Mouse (Mus musculus) G1E (cell line): ENCODE data around the gene Kcnk1.

Experiments
- CTCF ChIP-seq: IDR thresholded peaks from 2 replicates; pipeline ENCODE4 v1.5.1; 2012; ENCODE audit warnings: low read depth, low read length, inconsistent platforms, mixed read lengths
- GATA1 ChIP-seq: IDR thresholded peaks from 2 replicates; pipeline ENCODE4 v1.6.1; 2012; ENCODE audit warnings: borderline replicate concordance, low read length, inconsistent platforms, mixed read lengths
- POLR2AphosphoS5 ChIP-seq: IDR thresholded peaks from 2 replicates; pipeline ENCODE4 v1.6.1; 2012; ENCODE audit warnings: low read depth, low read length, inconsistent platforms; ENCODE audit not compliant: insufficient replicate concordance
- TAL1 ChIP-seq: conservative IDR thresholded peaks from 2 replicates; pipeline ENCODE4 v1.6.1; 2012; ENCODE audit warnings: low read depth, low read length, inconsistent platforms, mixed read lengths

GRCm38 (mm10) chr8:126035046-126035445 lies 40.1 kb downstream of the Kcnk1 start:
- TF ChIP-seq CTCF (no peak), GATA1 (no peak), POLR2AphosphoS5 (no peak), TAL1 (no peak)
